Mouse (Mus musculus) lung, postnatal 4 days (tissue): ENCODE results near the gene Mief1.

ENCODE experiments used
- DNase-seq, 2 experiments: peaks; one replicate each; pipeline ENCODE4 v3.0.0; 2021

The Mief1 gene

GRCm38 (mm10) chr15:80228071-80228800 is 5.6 kb upstream of the Mief1 start:
- DNase-seq: no peak

- no peak for DNase-seq
These were observed 1.5 kb upstream of the Mief1 start for GRCm38 (mm10) chr15:80232331-80232730.

DNA sequence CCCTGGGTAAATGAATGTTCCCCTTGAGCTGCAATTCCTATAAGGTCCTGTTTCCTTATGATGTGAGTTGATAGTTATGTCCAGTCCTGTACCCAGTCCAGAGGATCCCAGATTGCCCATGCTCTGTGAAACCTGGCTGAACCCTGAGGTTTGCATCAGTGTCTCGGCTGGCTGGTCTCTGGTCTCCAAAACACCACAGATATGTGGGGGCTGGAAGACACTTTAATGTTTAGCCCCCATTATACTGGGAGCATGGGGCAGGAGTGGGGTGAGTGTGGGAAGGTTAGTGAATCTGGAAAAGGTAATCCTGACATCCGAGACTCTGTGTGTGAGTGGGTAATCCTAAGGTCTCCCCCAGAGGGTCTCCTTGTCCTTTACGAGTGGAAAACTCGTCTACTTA is 765 bp upstream of the Mief1 start:
- DNase-seq: no peak

DNA sequence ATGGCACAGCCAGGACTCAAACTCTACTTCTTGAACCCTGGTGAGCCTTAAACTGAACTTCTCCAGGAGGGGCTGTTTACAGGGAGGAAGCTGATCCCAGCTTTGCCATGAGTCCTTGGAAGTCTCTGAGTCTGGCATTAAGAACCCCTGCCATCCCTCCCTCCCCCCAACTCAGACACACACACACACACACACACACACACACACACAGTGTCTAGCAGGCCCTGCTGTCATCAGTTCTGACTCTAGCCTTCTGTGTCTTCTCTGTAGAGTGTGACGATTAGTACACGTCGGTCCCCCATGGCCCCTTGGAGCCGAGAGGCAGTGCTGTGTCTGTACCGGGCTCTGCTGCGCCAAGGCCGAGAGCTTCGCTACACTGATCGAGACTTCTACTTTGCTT is 1.7 kb downstream of the Mief1 start, which contains the start of gene AC140267.1:
AC140267.1 (plus strand) TSS at position 301 of the 400 bp plus-strand sequence.
- no peak for DNase-seq

GRCm38 (mm10) chr15:80248135-80248534 is 14.3 kb downstream of the Mief1 start:
- no peak for DNase-seq

DNA sequence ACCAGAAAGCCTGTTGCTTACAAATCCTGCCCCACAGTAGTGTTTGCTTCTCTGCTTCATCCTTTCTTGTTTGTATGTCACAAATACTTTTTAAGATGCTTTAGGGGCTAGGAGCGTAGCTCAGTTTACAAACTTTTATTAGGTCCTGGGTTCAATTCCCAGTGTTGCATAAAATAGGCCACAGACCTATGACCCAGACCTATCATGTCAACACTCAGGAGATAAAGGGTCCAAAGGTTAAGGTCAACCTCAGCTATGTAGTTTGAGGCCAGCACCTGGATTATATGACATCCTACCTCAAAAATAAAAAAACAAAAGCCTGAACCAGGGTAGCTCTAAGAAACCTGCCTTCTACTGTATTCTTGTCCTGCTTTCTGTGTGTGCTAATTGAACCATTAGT is 14.8 kb downstream of the Mief1 start:
- no peak for DNase-seq

- DNase-seq: no peak
These were observed 15.9 kb downstream of the Mief1 start for GRCm38 (mm10) chr15:80249672-80250071.

- no peak for DNase-seq
These were observed 16.8 kb downstream of the Mief1 start for GRCm38 (mm10) chr15:80250586-80250985.

- DNase-seq: no peak
These were observed 19.7 kb downstream of the Mief1 start for GRCm38 (mm10) chr15:80253530-80253929.

GRCm38 (mm10) chr15:80254207-80254606 is 20.4 kb downstream of the Mief1 start:
- DNase-seq: peak; percentile 49 to 52

- peak; percentile 97 to 99 for DNase-seq
These were observed 21.2 kb downstream of the Mief1 start, which contains the start of gene Atf4 for GRCm38 (mm10) chr15:80254847-80255645. TSS of gene Atf4 (plus strand) at chr15:80255184.

- peak; percentile 90 to 93 for DNase-seq
These were observed 21.9 kb downstream of the Mief1 start for GRCm38 (mm10) chr15:80255646-80256121.

DNA sequence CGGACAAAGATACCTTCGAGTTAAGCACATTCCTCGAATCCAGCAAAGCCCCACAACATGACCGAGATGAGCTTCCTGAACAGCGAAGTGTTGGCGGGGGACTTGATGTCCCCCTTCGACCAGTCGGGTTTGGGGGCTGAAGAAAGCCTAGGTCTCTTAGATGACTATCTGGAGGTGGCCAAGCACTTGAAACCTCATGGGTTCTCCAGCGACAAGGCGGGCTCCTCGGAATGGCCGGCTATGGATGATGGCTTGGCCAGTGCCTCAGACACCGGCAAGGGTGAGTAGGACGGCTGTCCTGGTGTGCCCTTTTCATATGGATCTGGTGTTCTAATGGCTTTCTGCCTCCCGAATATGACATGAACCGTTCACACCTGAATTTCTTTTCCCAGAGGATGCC is 22.4 kb downstream of the Mief1 start:
- DNase-seq: no peak

GRCm38 (mm10) chr15:80256656-80257601 is 23.1 kb downstream of the Mief1 start:
- DNase-seq: no peak

DNA sequence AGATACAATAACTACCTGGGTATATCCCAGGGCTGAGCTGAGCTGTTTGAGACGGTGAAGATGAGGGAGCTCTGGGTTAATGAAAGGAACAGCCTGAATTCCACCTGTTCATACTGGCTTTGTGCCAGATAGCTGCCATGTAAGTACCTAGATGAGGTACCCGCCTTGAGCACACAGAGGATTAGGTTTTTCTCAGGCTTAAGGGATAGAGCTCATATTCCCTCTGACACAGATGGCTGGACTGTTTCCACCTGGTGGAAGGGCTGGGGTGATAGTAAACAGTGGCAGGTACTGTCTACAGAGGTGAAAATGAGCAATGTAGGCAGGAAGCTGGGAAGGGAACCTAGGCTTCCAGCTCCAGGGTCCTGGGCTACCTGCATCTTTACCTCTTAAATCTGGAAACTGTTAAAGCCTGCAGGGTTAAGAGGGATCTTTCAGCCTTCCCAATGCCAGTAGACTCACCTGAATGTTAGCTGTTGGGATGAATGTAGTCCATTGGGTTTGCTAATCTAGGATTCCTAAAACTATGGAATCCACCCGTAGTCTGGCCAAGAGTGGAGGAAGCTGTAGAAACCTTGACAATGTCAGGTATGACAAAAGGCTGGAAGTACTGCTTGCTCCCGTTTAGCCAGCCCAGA is 23.9 kb downstream of the Mief1 start:
- no peak for DNase-seq

GRCm38 (mm10) chr15:80258240-80259170 is 24.7 kb downstream of the Mief1 start:
- DNase-seq: no peak

- no peak for DNase-seq
These were observed 25.7 kb downstream of the Mief1 start for GRCm38 (mm10) chr15:80259406-80260045.

DNA sequence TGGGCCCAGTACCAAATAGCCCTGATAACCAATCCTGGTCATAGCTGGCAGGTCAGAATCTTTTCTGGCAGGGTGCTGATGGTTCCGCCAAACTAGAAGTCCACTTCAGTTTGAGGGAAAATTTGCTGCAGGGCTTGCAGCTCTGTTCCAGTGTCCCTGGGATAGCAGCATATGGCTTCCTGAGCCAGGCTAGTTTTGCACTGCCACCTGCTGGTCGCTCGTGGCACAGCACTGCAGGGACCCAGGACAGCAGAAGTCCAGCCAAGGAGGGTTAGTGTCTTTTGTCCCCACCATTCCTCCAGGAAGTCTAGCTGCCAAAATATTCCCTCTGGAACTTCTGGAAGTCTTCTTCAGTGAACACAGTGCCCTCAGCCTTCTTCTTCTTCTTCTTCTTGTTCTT is 26.9 kb downstream of the Mief1 start:
- DNase-seq: peak; percentile 83 to 89

DNA sequence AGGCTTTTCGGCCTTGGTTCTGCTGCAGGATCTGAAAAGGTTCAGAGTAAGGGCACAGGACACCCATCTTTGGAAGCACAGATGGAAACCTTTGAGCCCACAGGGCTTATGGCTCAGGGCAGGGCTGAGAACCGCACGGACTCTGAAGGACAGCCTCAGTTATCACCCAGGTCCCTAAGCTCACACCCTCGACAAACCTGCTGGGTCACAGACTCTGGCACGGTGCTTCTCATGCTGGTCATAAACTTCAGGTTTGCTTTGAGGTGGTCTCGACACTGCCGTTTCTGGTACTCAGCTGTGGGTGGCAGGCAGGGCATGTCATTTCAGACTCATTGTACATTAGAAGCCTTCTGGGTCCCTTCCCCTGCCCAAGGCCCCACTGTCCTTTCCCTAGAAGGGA is 27.3 kb downstream of the Mief1 start:
- DNase-seq: no peak
